Mouse (Mus musculus): ENCODE measurements at regions not wholly inside any gene's neighbourhood (a gene's known extent, or its start where the extent isn't known, plus 50 kb on each side); places are given as distances from the start of the nearest gene placed in this dataset.
A peak's percentile ranks its signal among the peaks of the same experiment; 100 is the strongest.

- DNase-seq (ENCODE audit: low read depth, low spot score) = no peak
These were observed 358.8 kb downstream of the Cenpc1 start for GRCm38 (mm10) chr5:85706598-85706997.

- no peak for DNase-seq (ENCODE audit: low read depth, low spot score)
These were observed 359.3 kb downstream of the Cenpc1 start for GRCm38 (mm10) chr5:85706084-85706483.

DNA sequence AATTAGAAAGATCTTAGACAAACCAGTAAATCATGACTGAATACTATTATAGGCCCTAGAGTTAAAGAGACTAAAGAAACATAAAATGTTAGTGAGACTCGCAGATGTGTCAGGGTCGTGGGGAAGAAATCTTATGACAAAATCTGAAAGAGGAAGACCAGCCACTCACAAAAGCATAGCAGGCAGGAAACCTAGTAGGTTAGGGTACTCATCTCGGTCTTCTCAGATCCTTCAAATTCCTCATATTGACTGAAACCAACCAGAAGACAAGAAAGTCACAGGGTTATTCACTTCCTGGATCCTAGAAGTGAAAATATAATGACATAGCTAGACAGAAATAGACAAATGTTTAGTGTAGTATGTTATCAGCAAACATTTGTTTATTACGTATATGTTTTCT is 387.5 kb downstream of the Cenpc1 start:
- no peak for DNase-seq (ENCODE audit: low read depth, low spot score)

- no peak for DNase-seq (ENCODE audit: low read depth, low spot score)
These were observed 394.3 kb downstream of the Cenpc1 start for GRCm38 (mm10) chr5:85671121-85671520.

DNA sequence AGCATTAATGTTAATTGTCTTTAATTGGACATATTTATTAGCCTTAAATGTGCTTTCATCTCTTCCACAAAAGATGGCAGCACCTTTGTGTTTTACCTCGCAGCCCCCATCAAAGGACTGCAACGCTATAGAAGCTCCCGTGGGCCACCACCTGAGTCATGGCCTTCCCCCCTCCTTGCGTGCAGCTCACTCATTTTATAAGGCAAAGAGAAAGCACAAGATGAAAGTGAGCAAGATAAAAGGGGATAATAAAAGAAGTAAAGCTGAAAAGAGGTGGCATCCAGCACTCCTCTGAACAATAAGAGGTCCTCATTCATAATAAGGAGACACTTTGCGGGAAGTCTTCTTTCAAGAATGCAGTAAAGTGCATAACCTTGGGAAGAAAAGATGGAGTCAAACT is 403.9 kb downstream of the Cenpc1 start:
- DNase-seq (ENCODE audit: low read depth, low spot score) = no peak

- DNase-seq (ENCODE audit: low read depth, low spot score) = no peak
These were observed 444.3 kb downstream of the Cenpc1 start for GRCm38 (mm10) chr5:85621078-85621477.

GRCm38 (mm10) chr5:85614783-85615182 is 450.6 kb downstream of the Cenpc1 start:
- DNase-seq (ENCODE audit: low read depth, low spot score) = no peak

DNA sequence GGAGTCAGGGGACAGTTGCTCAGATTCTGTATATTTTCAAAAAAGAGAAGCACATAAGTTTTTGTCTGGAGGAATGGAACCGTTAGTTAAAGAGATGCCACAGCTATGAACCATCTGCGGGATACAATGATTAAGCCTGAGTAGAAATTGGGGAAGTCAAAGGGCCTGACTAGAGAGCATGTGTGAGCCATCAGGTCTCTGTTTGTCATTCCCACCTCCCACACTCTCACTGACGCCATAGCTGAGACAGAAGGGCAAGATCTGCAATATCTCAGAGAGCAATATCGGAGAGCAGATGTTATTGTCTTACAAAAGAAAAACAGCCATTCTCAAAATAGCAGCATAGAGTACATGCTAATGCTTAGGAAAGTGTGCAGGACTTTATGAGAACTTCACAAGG is 452.8 kb downstream of the Cenpc1 start:
- DNase-seq (ENCODE audit: low read depth, low spot score) = no peak

DNA sequence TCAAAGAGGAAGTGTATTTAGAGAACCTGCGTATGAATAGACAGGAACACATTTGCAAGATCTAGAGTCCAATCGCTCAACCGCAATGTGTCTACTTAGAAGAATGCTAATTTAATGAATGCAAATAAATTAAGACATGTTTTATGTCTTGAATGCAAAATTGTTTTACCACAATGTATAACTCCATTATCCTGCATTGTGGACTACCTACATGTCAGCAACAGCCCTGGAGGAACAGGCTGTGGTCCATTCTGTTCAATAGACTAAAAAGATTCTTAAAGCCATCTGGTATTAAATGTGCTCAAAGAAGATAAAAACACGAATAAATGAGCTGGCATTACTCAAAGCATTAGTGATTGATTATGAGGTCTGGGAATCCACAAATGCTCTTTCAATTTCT is 456.3 kb downstream of the Cenpc1 start:
- DNase-seq (ENCODE audit: low read depth, low spot score) = no peak

DNA sequence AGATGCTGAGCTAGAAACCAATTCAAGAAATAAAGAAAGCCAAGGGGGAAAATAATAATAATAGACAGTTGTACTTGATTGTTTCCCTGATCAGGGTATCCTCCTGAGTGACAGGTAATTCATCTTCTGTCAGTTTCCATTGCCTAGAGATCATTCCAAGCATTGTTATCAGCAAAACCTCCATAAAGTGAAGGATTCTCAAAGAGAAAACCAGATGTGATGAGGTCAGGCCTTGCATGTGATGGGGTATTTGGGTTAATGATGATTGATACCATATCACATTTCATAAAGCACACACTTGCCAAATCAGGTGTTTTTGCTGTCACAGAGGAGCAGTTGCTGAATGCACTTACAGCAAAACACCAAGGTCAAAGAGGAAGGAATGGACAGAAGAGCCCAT is 467.2 kb downstream of the Cenpc1 start:
- DNase-seq (ENCODE audit: low read depth, low spot score) = no peak

- DNase-seq (ENCODE audit: low read depth, low spot score) = no peak
These were observed 470.3 kb downstream of the Cenpc1 start for GRCm38 (mm10) chr5:85595082-85595447.

DNA sequence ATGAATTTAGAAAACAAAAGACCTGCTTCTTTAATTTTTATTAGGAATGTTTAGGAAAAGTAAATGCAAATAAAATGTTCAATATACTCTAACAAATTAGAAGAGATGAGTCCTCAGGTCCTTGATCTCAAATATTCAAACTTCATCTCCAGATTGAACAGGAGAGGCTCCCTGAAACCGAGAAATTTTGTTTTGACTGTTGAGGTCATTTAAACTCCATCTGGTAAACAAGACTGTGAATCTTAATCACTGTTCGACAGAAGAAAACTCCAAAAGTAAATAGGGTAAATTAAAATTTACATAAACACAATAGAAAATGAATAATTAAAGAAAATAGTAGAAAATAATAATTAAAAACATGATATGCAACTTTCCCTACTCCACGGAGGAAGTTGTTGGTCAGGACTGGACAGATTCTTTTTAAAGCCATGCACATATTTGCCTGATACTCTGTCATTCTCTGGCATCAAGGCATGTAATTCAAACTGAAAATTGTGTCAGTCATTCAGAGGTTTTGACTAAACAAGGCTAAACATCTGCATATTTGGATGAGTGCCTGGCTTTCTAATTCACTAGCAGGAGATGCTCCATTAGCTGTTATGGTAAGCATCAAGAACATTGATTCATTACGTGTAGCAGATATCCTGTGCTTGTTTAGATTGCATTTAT is 470.8 kb downstream of the Cenpc1 start:
- peak; percentile 39 for DNase-seq (ENCODE audit: low read depth, low spot score)

DNA sequence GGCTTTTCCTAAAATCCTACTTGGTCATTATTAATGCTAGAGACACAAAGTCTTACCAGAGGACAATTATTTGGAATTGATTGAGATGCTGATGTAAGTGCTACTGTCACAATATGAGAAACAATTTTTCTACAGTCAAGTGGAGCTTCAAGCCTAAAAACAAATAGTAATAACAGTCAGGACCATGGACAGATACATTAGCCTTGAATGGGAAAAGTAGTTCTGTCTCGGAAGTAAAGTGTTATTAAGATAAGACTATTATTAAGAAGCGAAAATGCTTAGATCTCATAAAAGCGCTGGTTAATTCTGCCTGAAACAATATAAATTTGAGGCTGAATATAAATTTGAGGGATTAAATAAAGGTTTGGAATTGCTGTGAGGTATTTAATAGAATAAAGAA is 473.1 kb downstream of the Cenpc1 start:
- DNase-seq (ENCODE audit: low read depth, low spot score) = no peak

- no peak for DNase-seq (ENCODE audit: low read depth, low spot score)
These were observed 478.7 kb downstream of the Cenpc1 start for GRCm38 (mm10) chr5:85586727-85587126.

- no peak for DNase-seq (ENCODE audit: low read depth, low spot score)
These were observed 492.9 kb downstream of the Cenpc1 start for GRCm38 (mm10) chr5:85572531-85572930.

GRCm38 (mm10) chr5:85571967-85572366 is 493.4 kb downstream of the Cenpc1 start:
- DNase-seq (ENCODE audit: low read depth, low spot score) = peak; percentile 81

DNA sequence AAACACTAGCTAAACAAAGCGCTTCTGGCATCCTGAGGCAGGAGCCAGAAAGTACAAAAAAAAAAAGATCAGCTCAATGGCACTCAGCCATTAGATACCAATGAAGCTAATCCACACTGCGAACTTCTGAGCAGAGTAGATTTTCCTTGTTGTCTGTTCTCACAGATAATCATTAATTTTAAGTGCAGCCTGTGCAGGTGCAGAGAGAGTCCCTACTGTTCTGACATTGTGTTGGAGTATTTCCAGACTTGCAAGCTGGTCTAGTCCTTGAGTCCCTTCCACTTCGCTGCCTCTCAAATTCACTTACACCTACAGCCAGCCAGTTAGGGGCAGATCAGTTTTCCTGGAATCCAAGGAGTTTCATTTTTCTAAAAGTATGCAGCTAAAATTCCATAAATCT is 494.0 kb downstream of the Cenpc1 start:
- DNase-seq (ENCODE audit: low read depth, low spot score) = peak; percentile 46

GRCm38 (mm10) chr5:85536329-85536728 is 529.1 kb downstream of the Cenpc1 start:
- DNase-seq (ENCODE audit: low read depth, low spot score) = no peak

- DNase-seq (ENCODE audit: low read depth, low spot score) = no peak
These were observed 539.8 kb downstream of the Cenpc1 start for GRCm38 (mm10) chr5:85525385-85526194.

DNA sequence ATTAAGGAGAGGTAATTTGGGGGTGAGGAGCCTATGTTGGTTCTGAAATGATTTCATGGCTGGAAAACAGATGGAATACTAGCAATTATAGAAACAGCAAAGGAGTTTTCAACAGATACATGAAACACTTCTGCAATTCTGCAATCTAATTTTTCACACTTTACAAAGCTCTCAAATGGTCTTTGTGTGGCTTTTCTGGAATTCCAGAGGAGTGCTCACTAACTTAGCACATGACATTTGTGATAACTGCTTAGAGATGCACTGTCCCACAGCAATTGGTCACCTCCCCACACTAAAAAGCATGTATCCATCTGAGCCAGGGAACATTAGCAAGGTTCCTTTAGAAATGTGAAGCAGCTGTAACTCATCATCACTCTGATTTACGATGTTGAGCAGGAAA is 560.1 kb downstream of the Cenpc1 start:
- DNase-seq (ENCODE audit: low read depth, low spot score) = no peak

GRCm38 (mm10) chr5:85497261-85497660 is 568.1 kb downstream of the Cenpc1 start:
- DNase-seq (ENCODE audit: low read depth, low spot score) = no peak

- DNase-seq (ENCODE audit: low read depth, low spot score) = no peak
These were observed 579.6 kb downstream of the Cenpc1 start for GRCm38 (mm10) chr5:85485733-85486322.

- DNase-seq (ENCODE audit: low read depth, low spot score) = no peak
These were observed 580.2 kb downstream of the Cenpc1 start for GRCm38 (mm10) chr5:85485157-85485556.

Measured in brain, embryonic 18.5 days (tissue).